Mouse (Mus musculus) midbrain, embryonic 11.5 days (tissue): ENCODE results near the gene Sergef. TPM values are rescaled to one million over a fixed set of nuclear protein-coding genes. Genes with fewer than 3 reads are reported as not detected.

Experiments used
- ATAC-seq: fragments of 200-750 bp; cut with Nextera tagmentation; 2 replicates; pipeline ENCODE4 v1.8.0; 2017; ENCODE audit warnings: moderate TSS enrichment, moderate library complexity; ENCODE audit not compliant: low FRiP score
- DNase-seq: peaks from one replicate; pipeline ENCODE4 v3.0.0; 2015; ENCODE audit warnings: low spot score; ENCODE audit errors: missing footprints
- H3K27ac ChIP-seq: fragments of 300-500 bp; sonication (generic); 2 replicates; pipeline ENCODE4 v1.5.1; 2014; ENCODE audit warnings: low read depth, low read length
- H3K27me3 ChIP-seq: fragments of 300-500 bp; sonication (generic); 2 replicates; pipeline ENCODE4 v1.6.1; 2014; ENCODE audit warnings: mild to moderate bottlenecking, low read length, moderate library complexity, mixed read lengths; ENCODE audit not compliant: control insufficient read depth, insufficient read depth
- H3K36me3 ChIP-seq: fragments of 300-500 bp; sonication (generic); 2 replicates; pipeline ENCODE4 v1.6.1; 2014; ENCODE audit warnings: mild to moderate bottlenecking, low read length, moderate library complexity, mixed read lengths; ENCODE audit not compliant: control insufficient read depth, insufficient read depth
- H3K4me1 ChIP-seq: fragments of 300-500 bp; sonication (generic); 2 replicates; pipeline ENCODE4 v1.6.1; 2014; ENCODE audit warnings: low read length; ENCODE audit not compliant: control insufficient read depth, insufficient read depth
- H3K4me2 ChIP-seq: fragments of 300-500 bp; sonication (generic); 2 replicates; pipeline ENCODE4 v1.6.1; 2014; ENCODE audit warnings: mild to moderate bottlenecking, moderate library complexity
- H3K4me3 ChIP-seq: fragments of 300-500 bp; sonication (generic); 2 replicates; pipeline ENCODE4 v1.5.1; 2014; ENCODE audit warnings: low read depth, low read length
- H3K9ac ChIP-seq: fragments of 300-500 bp; sonication (generic); 2 replicates; pipeline ENCODE4 v1.6.1; 2014; ENCODE audit warnings: low read length
- H3K9me3 ChIP-seq: fragments of 300-500 bp; sonication (generic); 2 replicates; pipeline ENCODE4 v1.6.1; 2016; ENCODE audit warnings: low read length; ENCODE audit not compliant: control insufficient read depth
- WGBS: fragments of 180-500 bp; shearing (Covaris S2); extraction: QIAGEN DNeasy Blood & Tissue Kit; methylation state at CpG from one replicate; pipeline ENCODE4 v1.1.7; 2014; 5-methylcytosine and 5-hydroxymethylcytosine counted together
- polyA plus RNA-seq: library from polyadenylated mRNA; unstranded; fragments of >200 nt; fragmentation: Nextera tagmentation; extraction: Ambion mirVana; gene quantifications from 2 replicates; pipeline ENCODE4 v1.2.1, GENCODE M21; 2014

Gene Sergef
- polyA plus RNA-seq, 1 experiment from 2014 or later = 15.7 TPM

- ATAC-seq (no peak), DNase-seq (no peak)
- WGBS = 51% methylated on average over 12 of the region's 12 CpGs
- Histone ChIP-seq H3K4me3 (no peak overlapping the region), H3K36me3 (no peaks in the 10 kb centered on the region), H3K27me3 (peaks cover 48% of the 10 kb centered on the region), H3K9ac (no peak overlapping the region), H3K27ac (no peak overlapping the region), H3K4me2 (no peak overlapping the region), H3K9me3 (no peaks in the 10 kb centered on the region), H3K4me1 (peaks cover 4% of the 10 kb centered on the region; the same call in 1 of the 2 replicates)
Observed at GRCm38 (mm10) chr7:46393718-46394511, 245.7 kb downstream of the Sergef start.

Other genes with a start within 250 kb of the Sergef start
- 1.4 and 1.8 TPM in 2 replicates for gene Kcnc1, start 243.3 kb downstream of the Sergef start, polyA plus RNA-seq
- gene Tph1, start 32.7 kb upstream of the Sergef start, polyA plus RNA-seq = 0.21 and 0.59 TPM in 2 replicates
- 42.4 and 44.1 TPM in 2 replicates for gene Saal1, start 70.9 kb upstream of the Sergef start, polyA plus RNA-seq
- 0.07 TPM in 1 of 2 replicates, not detected in the other for gene Saa3, start 75.9 kb upstream of the Sergef start, polyA plus RNA-seq
- gene Saa4, start 92.8 kb upstream of the Sergef start, polyA plus RNA-seq = not detected in 2 replicates
- not detected in 2 replicates for gene Saa1, start 103.2 kb upstream of the Sergef start, polyA plus RNA-seq
- gene Saa2, start 112.0 kb upstream of the Sergef start, polyA plus RNA-seq = not detected in 2 replicates
- gene Hps5, start 156.3 kb upstream of the Sergef start, polyA plus RNA-seq = 16.3 and 17.9 TPM in 2 replicates
- gene Gtf2h1, start 156.3 kb upstream of the Sergef start, polyA plus RNA-seq = 58.0 and 62.4 TPM in 2 replicates
- gene Ldha, start 201.7 kb upstream of the Sergef start, polyA plus RNA-seq = 1,513 and 1,542 TPM in 2 replicates
- not detected in 2 replicates for gene Ldhc, start 221.4 kb upstream of the Sergef start, polyA plus RNA-seq